Comparison of ENCODE assay signal across 12 mouse cellular contexts in genomic region chr2:163964606-163965560, GRCm38 (mm10). TPM values are rescaled to one million over a fixed set of nuclear protein-coding genes. Genes with fewer than 3 reads are reported as not detected.
DNase-seq lines count a peak whose midpoint lies in the region; ATAC-seq and TF ChIP-seq lines count a peak whose summit lies in the region.
"Had no signal": no experiment of that assay in that cellular context is flagged by ENCODE, and none has a peak within 500 bp of the region (broad histone marks: within the 10 kb centered on the region; RNA-seq: fewer than 3 reads in every experiment).

No protein-coding gene starts in this region.

- peak; percentile 10 to 27 for DNase-seq in kidney, postnatal 4 days
- DNase-seq in kidney, postnatal 36 days, result no peak
- DNase-seq in adrenal gland, adult 8-10 months, result peak; percentile 48
- peak; percentile 85 to 90 for DNase-seq in cerebellum, postnatal 10 days
- DNase-seq in retina, embryonic 14.5 days (ENCODE audit: low spot score), result peak; percentile 47
- no peak for DNase-seq in forebrain, embryonic 11.5 days (ENCODE audit: low spot score)
- DNase-seq in gastrocnemius, adult 2 months, result no peak
- no peak for DNase-seq in left cerebral cortex, adult 11 months (ENCODE audit: low spot score)
- DNase-seq: heart, adult 18-20 months had no signal

- no peak overlapping the region for H3K27ac ChIP-seq in forebrain, embryonic 11.5 days (ENCODE audit: low read depth, low read length)
- H3K27ac ChIP-seq in gastrocnemius, adult 2 months, result no peak overlapping the region
- H3K27ac ChIP-seq: hindbrain, embryonic 12.5 days; liver, embryonic 15.5 days had no signal

- no peak overlapping the region for H3K4me3 ChIP-seq in forebrain, embryonic 11.5 days (ENCODE audit: low read depth, low read length)
- no peak overlapping the region for H3K4me3 ChIP-seq in gastrocnemius, adult 2 months
- H3K4me3 ChIP-seq: erythroblast, embryonic 14.5 days; hindbrain, embryonic 12.5 days; liver, embryonic 15.5 days had no signal

- no peak for TF ChIP-seq CTCF in gastrocnemius, adult 2 months (IDR thresholded peaks at IDR 0.05)

- no peaks in the 10 kb centered on the region for H3K27me3 ChIP-seq in forebrain, embryonic 11.5 days (ENCODE audit: control insufficient read depth, insufficient read depth, low read length)
- H3K27me3 ChIP-seq: hindbrain, embryonic 12.5 days; liver, embryonic 15.5 days had no signal

- H3K9ac ChIP-seq in forebrain, embryonic 11.5 days (ENCODE audit: low read length), result no peak overlapping the region
- H3K9ac ChIP-seq: hindbrain, embryonic 12.5 days; liver, embryonic 15.5 days had no signal

- intact Hi-C loops in gastrocnemius, adult 2 months (cut with DNase I), result loop anchor here (5.0 kb wide), 1 partner anchor 108 kb away; no protein-coding TSS in a partner anchor

- no peaks in the 10 kb centered on the region for H3K4me1 ChIP-seq in forebrain, embryonic 11.5 days (replicated peaks; ENCODE audit: control insufficient read depth, insufficient read depth, low read length)
- H3K4me1 ChIP-seq: liver, embryonic 15.5 days had no signal

- no peak for ATAC-seq in forebrain, embryonic 11.5 days (replicated peaks; ENCODE audit: low FRiP score)

- H3K4me2 ChIP-seq in forebrain, embryonic 11.5 days (ENCODE audit: low read depth, low read length, severe bottlenecking), result no peak overlapping the region
- H3K4me2 ChIP-seq: hindbrain, embryonic 12.5 days; liver, embryonic 15.5 days had no signal

- WGBS in forebrain, embryonic 11.5 days, result 72% methylated on average over 19 of the region's 19 CpGs

- H3K36me3 ChIP-seq in forebrain, embryonic 11.5 days (ENCODE audit: control insufficient read depth, insufficient read depth, low read length), result no peaks in the 10 kb centered on the region
- H3K36me3 ChIP-seq: hindbrain, embryonic 12.5 days; liver, embryonic 15.5 days had no signal

- no peaks in the 10 kb centered on the region for H3K9me3 ChIP-seq in forebrain, embryonic 11.5 days (ENCODE audit: control insufficient read depth, low read length)
- H3K9me3 ChIP-seq: hindbrain, embryonic 12.5 days; liver, embryonic 15.5 days had no signal

RNA-seq across cellular contexts. Expression of gene Ywhab, which starts 29.9 kb away (rescaled TPM):
- total RNA-seq in adrenal gland, adult 8-10 months (2022), result 100 to 1,000 TPM; 219 to 306 (median 257) TPM
- 316 and 330 TPM in 2 replicates for polyA plus RNA-seq in forebrain, embryonic 11.5 days (2014; fragmentation: Nextera tagmentation; extraction: Ambion mirVana)
- 10 to 100 TPM; 34.7 to 44.4 TPM for total RNA-seq in gastrocnemius, adult 2 months (2021)

RNA-seq across cellular contexts. Expression of gene Rims4, which starts 46.4 kb away (rescaled TPM):
- 100 to 1,000 TPM in 2 of 4 experiments, 10 to 100 TPM in 2; 85.0 to 169 (median 121) TPM for total RNA-seq in adrenal gland, adult 8-10 months (2022)
- 0.98 and 1.2 TPM in 2 replicates for polyA plus RNA-seq in forebrain, embryonic 11.5 days (2014; fragmentation: Nextera tagmentation; extraction: Ambion mirVana)
- total RNA-seq in gastrocnemius, adult 2 months (2021), result 1 to 10 TPM; 1.2 to 3.2 TPM
- polyA plus RNA-seq: erythroblast, embryonic 14.5 days had no signal

Comparison
In these comparisons a context has a peak if more than half of its experiments do, and no peak if none do; other contexts are left out.
1. DNase-seq: peak in kidney, postnatal 4 days (2 of 2), adrenal gland, adult 8-10 months (single experiment), cerebellum, postnatal 10 days (2 of 2) and retina, embryonic 14.5 days (single experiment); none in kidney, postnatal 36 days (0 of 2), forebrain, embryonic 11.5 days (single experiment), gastrocnemius, adult 2 months (single experiment) and left cerebral cortex, adult 11 months (single experiment).
2. RNA of gene Ywhab, which starts 29.9 kb away (total RNA-seq): 219 to 306 TPM in adrenal gland, adult 8-10 months; 34.7 to 44.4 TPM in gastrocnemius, adult 2 months; every median in the first group is over 4 times any median in the second.
3. RNA of gene Rims4, which starts 46.4 kb away (total RNA-seq): 85.0 to 169 TPM in adrenal gland, adult 8-10 months; 1.2 to 3.2 TPM in gastrocnemius, adult 2 months; every median in the first group is over 10 times any median in the second.